Mouse (Mus musculus) ovary, adult 18-20 months (tissue): ENCODE data around the gene Rnf145.

ENCODE experiments used
- DNase-seq: peaks from one replicate; pipeline ENCODE4 v3.0.0; 2022; ENCODE audit warnings: low spot score, mixed read lengths

Gene Rnf145

GRCm38 (mm10) chr11:44510371-44510770, 8.4 kb upstream of the Rnf145 start:
- no peak for DNase-seq

DNA sequence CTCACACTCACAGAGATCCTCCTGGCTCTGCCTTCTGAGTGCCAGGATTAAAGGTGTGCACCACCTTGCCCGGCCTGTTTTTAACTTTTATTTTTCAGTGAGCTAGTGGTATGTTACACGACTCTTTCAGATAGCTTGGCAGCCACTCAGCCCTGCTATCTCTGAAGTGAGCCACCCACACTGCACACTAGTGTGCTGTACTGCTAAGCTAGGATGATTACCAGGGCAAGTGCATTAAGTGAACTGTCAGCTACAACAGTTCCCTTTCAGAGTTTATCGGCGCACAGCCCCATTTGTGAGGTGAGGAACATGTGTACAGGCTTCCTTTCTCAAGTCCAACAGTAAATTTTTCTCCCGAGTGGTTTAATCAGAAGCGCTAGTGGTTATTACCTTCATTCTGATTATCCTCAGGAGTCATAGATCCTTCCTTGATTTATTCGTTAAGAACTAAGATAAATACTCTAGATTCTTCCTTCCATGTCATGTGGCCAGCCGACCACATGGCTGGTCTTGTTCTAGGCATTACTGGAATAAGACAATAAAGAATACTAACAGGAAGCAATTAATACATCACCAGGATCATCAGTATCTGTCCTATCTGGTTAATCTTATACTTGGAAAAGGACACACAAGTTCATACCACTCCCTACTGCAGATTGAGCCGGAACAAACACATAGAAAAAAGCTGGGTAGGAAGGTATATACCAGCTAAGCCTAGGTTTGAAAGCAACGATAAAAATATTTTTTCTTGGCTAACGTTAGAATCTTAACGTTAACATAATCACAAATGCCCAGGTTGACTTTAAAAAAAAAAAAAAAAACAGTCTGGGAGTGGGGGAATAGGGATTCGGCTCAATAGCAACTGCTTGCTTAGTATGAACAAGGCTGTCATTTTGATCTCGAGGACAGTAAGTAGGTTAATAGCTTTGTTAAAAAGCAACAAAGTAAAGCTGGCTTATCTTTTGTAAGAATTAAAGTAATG, 6.4 kb upstream of the Rnf145 start:
- no peak for DNase-seq

DNA sequence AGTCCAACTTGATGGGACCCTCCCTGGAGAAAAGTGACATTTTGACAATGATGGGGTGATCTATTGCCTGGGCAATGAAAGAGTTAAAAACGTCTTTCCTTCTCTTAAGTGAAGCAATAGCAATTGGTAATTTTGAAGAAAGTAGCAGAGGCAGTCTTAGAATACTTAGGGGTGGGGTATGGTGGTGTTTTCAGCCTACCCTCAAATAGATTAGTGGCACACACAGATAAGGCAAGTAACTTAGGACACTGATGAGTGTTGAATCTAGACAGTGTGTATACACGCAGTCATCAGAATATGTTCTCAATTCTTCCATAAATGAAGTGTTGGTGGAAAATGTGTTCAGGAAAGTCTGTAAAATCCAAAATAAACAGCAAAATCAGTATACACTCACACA, 5.7 kb upstream of the Rnf145 start:
- no peak for DNase-seq

GRCm38 (mm10) chr11:44514666-44515065, 4.1 kb upstream of the Rnf145 start:
- no peak for DNase-seq

DNA sequence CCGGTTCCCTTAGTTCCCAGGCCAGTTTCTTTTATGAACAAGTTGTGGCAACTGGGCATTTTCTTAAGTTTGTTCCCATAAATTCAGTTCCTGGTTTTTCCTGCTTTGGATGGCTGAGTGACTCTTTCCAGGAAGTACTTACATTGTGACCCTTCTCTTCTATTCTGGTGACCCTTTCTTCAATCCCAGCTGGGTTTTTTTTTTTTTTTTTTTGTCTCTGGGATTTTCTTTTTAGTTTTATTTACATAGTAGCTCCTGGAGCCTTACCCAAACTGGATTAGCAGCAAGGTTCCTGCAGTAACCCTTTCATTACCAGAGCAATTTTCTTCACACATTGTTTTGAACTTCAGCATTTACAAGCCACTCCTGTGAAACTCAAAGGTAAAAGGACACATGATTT, 2.4 kb upstream of the Rnf145 start:
- no peak for DNase-seq

- DNase-seq = no peak
Observed at GRCm38 (mm10) chr11:44517561-44518280, 1.0 kb upstream of the Rnf145 start.

GRCm38 (mm10) chr11:44519096-44519949, 559 bp downstream of the Rnf145 start:
- no peak for DNase-seq

GRCm38 (mm10) chr11:44519950-44520761, 1.4 kb downstream of the Rnf145 start:
- peak; percentile 77 for DNase-seq

- no peak for DNase-seq
Observed at GRCm38 (mm10) chr11:44522594-44522993, 3.8 kb downstream of the Rnf145 start.

DNA sequence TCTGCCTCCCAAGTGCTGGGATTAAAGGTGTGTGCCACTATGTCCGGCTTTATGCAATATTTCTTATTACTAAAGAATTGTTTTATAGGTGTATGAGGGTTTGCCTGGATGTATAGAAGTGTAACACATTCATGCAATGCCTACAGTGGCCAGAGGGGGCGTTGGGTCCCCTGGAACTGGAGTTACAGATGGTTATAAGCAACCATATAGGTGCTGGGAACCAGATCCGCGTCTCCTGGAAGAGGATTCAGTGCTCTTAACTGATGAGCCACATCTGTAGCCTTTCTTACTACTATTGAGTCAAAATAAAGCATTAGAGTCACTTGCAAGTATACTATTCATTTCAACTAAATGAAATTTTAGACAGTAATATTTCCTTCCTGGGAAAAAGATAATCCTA, 7.0 kb downstream of the Rnf145 start:
- no peak for DNase-seq

GRCm38 (mm10) chr11:44526654-44527263, 8.0 kb downstream of the Rnf145 start:
- DNase-seq = no peak

- DNase-seq = no peak
Observed at GRCm38 (mm10) chr11:44528560-44529199, 9.9 kb downstream of the Rnf145 start.

DNA sequence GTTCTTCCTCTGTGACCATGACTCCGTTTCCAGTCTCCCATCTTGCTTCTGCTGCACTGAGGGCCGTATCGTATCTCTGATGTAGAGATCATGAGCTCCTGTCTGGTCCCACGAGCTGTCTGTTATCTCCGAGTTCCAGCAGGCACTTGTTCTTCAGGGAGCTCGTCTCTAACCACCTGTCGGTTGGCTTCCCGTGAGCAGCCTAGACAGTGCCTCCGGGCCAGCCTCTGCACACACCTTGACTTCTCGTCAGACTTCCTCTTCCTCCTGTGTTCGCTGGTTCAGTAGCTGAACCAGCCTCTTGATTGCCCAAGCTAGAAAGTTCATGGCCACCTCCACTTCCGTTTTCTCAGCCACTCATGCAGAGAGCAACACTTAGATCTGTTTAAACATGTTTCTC, 10.4 kb downstream of the Rnf145 start:
- DNase-seq = no peak

DNA sequence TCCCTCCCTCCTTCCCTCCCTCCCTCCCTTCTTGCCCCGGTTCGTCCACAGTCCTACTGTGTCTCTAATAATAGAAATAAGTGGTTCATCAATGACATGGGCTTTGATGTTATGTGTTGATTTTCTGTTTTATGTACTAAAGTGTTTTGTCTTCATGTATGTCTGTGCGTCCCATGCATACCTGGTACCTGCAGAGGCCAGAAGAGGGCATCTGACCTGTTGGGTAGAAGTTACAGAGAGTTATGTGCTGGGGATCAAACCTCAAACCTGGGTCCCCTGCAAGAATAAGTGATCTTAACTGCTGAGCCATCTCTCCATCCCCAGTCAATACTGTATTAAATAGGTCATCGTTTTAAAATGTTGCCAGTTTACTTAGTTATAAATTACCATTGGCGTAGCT, 11.0 kb downstream of the Rnf145 start:
- no peak for DNase-seq

DNA sequence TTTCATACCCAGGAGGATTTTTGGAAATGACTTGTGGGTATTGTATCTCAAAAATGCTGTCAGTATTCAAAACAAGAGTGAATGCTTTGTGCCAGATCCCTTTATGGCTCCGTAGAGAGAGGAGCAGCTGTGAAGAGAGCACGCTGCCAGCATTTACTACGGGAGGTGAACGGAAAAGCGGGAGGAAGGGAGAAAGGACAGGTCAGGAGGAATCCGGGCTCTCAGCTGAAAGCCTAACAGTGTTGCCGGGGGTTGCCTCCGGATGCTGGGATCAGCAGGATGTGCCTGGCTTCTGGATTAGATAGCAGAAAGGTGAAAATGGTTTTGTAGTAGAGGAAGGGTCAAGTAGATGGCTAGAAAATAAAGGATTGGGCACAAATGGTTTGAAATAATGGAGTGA, 11.6 kb downstream of the Rnf145 start:
- no peak for DNase-seq

DNA sequence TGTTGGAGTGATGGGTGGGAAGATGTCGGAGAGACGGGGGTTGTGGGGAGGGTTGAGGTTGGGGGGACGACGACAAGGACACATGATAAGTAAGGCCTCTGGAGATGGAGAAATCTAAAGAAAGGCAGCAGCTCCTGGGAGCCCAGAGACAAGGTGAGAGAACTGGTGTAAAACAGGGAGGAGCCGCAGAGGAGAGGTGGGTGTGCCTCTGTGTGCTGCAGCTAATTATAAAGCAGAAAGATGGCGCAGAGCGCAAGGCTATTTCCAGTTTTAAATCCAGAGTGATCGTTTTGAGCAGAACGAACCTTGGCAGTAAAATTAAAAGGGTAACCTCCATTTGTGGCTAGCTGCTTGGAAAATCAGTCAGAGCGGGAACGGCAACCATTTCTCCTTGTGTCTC, 12.1 kb downstream of the Rnf145 start:
- no peak for DNase-seq

GRCm38 (mm10) chr11:44531617-44532016, 12.9 kb downstream of the Rnf145 start:
- DNase-seq = no peak

GRCm38 (mm10) chr11:44532846-44533781, 14.3 kb downstream of the Rnf145 start:
- no peak for DNase-seq
